Mouse (Mus musculus) induced T-regulatory cell, adult 2 months (primary cell): ENCODE results near the gene Abca17.

Source experiments
- DNase-seq: peaks from one replicate; pipeline ENCODE4 v3.0.0-alpha.2; 2012; ENCODE audit warnings: low read depth

Gene Abca17

DNA sequence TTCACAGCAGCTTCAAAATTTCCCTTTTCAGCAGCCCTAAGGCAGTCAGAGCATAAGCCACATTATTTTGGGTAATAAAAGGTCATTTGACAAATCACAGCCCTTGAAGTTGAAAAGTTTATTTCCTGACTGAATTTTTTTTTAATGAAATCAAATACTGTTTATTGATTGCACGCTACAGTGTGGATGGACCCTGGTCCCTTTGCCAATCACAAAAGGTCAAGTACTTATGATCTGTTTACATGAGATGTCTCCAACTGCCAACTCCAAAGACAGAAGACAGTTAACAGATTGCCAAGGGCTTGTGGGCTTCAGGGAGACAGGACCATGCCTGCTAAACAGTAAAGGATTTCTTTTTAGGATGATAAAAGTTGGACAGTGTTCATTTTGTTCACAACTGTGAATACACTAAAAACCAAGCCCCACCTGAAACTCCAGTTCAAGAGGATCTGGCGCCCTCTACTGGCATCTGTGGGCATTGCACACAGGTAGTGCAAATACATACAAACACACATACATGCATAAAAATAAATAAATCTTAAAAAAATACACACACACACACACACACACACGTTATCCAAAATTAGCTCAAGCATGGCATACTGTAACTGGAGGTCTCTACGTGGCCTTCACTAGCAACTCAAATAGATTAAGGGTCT, 107.4 kb downstream of the Abca17 start:
- peak; percentile 79 for DNase-seq

DNA sequence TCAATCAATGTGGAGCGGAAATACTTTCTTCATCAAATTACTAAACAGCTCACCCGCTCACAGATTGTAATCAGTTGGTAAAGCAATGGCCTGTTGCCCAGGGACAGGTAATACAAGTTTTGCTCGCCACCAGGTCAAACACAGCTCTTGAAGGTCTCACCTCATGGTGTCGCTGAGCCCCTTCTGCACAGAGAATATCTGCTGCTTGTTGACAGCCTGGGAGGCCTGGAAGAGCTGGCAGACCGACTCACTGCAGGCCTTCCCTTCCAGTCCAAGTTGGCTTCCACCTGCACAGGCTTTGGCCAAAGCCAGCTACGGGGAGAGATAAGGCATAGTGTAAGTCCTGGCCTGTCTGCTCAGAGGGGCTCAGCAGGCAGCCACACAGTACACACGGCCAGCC, 113.9 kb downstream of the Abca17 start:
- DNase-seq = no peak

DNA sequence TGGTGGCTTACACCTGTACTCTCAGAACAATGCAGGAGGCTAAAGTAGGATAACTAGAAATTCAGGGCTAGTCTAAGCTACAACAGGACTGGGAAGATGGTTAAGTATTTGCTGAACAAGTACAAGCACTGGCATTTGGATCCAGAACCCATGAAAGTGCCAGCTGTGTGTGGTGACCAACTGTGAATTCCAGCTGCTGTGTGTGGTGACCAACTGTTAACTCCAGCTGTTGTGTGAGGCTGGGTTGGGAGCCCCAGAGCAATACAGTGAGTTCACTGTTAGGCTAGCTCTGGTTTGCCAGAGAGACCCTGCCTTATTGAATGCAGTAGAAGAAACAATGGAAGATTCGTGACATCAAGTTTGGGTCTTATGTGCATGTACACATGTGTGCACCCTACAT, 114.4 kb downstream of the Abca17 start:
- DNase-seq = no peak

DNA sequence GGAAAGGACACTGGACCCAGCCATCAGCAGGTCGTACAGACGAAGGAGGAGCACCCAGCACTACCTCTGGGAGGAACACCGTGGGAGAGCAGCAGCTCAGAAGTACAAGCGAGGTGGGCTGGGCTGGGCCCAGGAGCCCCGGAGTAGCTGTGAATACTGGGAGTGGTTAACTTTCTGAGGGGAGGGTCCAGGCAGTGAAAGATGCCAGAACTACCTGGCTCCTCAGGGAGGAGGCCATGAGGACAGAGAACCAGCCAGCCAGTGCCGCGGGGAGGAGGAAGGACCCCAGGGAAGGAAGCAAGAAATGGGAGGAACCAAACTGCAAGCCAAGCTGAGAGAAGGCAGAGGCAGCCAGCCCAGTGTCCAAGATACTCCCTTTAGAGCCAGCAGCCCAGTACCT, 122.9 kb downstream of the Abca17 start:
- no peak for DNase-seq

DNA sequence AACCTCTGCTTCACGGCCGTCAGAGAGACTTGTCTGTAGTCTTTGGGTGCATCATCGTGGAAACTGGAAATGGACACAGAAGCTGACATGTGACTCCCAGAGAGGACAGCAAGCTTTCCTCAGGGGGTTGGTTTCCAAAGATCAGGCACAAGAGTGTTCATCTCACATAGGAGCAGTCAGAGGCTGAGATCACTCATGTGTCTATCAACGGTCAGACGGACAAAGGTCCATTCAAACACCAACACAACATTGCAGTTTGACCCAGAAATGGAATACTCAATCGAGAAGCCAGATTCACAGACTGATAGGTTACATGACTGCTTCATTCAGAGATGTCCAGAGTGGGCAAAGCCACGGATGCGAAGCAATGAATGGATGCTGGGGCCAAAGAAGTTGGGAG, 124.1 kb downstream of the Abca17 start:
- DNase-seq = no peak

DNA sequence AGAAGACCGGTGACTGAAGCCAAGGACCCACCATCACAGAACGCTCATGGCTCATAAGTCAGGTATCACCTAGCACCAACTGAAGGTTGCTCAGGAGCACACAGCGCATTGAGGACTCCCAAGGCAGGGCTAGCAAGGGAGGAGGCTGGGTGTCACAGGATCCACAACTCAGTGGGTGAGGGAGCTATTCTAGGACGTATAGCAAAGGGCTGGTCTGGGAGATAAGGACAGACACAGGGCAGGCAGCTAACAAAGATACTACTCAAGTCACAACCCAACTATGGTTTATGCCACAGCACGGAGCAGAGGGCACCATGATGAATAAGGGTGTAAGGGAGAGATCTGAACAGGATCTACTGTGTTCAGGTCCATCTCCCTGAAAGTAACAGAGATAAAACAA, 125.0 kb downstream of the Abca17 start:
- no peak for DNase-seq

DNA sequence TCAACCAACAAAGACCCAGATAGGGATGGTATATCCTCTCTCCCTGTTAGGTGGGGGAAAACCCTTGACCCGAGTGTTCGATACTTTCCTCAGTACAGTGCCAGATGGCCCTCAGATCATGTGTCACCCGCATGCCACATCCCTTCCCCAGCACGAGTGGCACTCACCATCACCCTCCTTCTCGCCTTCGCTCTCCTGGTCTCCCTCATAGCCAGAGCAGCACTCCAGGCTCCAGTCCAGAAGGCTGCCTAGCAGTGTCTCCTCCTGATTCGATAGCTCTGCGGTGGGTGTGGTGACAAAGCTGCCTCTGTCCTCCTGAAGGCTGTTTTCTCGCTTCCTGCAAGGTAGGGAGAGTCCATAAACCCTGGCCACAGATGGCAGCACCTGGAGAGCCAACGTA, 126.1 kb downstream of the Abca17 start:
- DNase-seq = no peak

DNA sequence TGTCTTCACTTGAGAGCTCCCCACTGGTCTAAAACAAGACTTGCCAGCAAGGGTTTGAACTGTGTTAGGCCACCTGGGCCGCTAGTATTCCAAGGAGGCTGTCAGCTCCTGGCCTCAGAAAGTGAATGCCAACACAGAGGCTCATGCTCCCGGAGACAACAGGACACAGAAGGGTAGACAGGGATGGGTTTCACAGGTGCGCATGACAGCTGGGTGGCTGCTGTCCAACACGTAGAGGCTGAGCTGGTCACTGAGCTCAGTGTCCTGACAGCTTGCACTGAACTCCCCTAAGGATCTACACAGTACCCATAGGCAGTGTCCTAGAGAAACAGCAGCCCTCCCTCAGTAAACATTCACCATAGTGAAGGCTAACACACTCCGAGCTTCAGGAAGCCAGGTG, 127.4 kb downstream of the Abca17 start:
- DNase-seq = no peak

DNA sequence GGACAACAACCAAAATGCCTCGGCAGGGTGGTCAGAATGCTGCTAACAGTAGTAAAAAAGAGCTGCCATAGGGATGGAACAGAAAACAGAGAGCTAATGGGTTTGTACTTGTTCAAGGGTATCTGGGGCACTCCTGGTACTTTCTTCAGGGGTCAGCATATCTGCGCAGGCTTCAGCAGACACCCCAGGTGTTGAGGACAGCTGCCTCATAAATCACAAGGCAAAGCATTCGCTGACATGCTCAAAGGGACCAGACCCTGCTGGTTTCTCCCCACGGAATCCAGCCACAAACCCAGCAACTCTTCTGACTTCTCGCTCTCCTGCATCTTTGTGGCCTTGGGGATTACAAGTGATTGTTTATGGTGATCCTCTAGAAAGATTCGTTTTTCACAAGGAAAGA, 128.2 kb downstream of the Abca17 start:
- no peak for DNase-seq

DNA sequence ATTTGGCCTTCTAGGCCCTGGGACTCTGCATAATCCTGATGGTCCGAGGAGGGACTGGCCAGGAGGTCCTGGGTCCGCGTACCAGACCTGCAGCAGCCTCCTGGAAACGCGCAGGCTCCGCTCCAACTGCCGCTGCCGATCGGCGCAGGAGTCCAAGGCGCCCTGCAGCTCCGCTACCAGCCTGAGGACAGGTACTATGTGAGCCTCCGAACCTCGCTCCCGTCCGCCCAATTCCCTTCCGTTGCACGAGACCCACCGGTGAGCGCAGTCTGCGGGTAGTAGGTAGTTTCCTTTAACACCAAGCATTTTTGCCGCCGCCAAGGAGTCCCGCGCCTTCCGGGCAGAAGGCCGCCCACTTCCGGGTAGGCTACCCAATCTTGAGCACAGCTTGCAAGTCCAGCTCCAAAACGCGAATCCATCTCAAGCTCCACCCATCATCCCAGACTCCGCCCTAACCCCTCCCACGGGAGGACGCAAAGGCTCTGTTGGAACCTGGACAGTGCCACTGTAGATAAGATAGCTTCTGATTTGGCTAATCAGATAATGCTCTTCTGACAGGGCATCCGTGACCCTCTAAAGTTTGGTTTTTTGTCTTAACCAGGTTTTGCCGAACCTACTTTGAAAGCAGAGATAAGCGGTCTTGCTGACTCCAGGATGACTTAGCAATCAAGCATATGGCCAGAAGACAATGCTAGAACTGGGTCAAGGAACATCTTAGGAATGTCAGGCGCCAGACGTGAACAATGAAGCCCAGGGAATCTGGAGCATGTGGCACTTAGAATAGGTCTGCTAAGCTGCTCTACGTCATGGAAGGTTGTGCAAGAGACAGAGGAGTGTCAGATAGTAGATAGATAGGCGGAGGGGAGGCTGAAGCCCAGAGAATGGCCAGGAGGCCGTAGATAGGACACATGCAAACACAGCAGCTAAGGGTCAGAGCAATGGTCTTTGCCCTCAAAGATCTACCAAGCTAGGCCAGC, 130.1 kb downstream of the Abca17 start, which contains the start of gene Tedc2:
Gene Tedc2 (minus strand): TSS at position 417 of the 977 bp plus-strand sequence.
- peak; percentile 96 for DNase-seq

DNA sequence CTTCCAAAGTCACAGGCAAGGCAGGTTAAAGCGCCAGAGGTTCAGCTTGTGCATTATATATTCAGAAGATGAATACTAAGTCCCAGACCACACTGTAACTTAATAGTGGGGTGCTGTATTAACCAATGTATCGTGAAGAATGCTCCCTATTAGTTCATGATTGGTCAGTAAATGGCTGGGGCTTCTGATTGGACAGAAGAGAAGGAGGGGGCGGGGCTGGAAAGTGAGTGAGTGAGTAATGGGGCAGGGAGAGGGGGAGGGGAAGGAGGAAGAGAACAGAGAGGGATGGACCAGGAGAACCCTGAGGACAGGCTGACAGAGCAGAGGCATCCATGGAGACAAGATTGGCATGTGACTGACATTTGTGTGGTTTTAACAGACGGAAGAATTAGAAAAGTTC, 134.0 kb downstream of the Abca17 start:
- DNase-seq = no peak
